In genomic region chr3:52754401-52754800, GRCm38 (mm10) we compare ENCODE assay signal across 15 mouse cellular contexts.
DNase-seq lines count a peak whose midpoint lies in the region; ATAC-seq lines count a peak whose summit lies in the region.
"Had no signal": no experiment of that assay in that cellular context is flagged by ENCODE, and none has a peak within 500 bp of the region (broad histone marks: within the 10 kb centered on the region; RNA-seq: fewer than 3 reads in every experiment).

No protein-coding gene starts in this region.

- no peak overlapping the region for H3K9ac ChIP-seq in liver, embryonic 13.5 days
- H3K9ac ChIP-seq: intestine, embryonic 15.5 days had no signal

- H3K4me1 ChIP-seq in liver, embryonic 13.5 days (replicated peaks) = peaks cover 4% of the 10 kb centered on the region; the same call in 1 of the 2 replicates

- peak; percentile 13 for DNase-seq in adrenal gland, postnatal 25 days
- no peak for DNase-seq in adrenal gland, adult 18-20 months (ENCODE audit: low spot score in 2 of 2)
- peak; percentile 44 to 48 for DNase-seq in B cell, adult 2 months
- peak; percentile 43 for DNase-seq in kidney, adult 9 months
- DNase-seq in liver, embryonic 13.5 days = no peak
- DNase-seq in cerebellum, postnatal 25 days = no peak
- no peak for DNase-seq in lung, postnatal 25 days (ENCODE audit: low spot score)
- no peak for DNase-seq in right cerebral cortex, postnatal 36 days (ENCODE audit: low spot score in 2 of 2)
- DNase-seq: cerebellum, adult 8-10 months; gastrocnemius, postnatal 36 days; lung, postnatal 14 days; thymus, postnatal 14 days had no signal

- no peaks in the 10 kb centered on the region for H3K27me3 ChIP-seq in liver, embryonic 13.5 days
- H3K27me3 ChIP-seq: intestine, embryonic 15.5 days had no signal

- H3K4me3 ChIP-seq in liver, embryonic 13.5 days (replicated peaks) = no peak overlapping the region
- H3K4me3 ChIP-seq: erythroblast, embryonic 14.5 days; intestine, embryonic 15.5 days; midbrain, embryonic 10.5 days had no signal

- WGBS in liver, embryonic 13.5 days (ENCODE audit: insufficient replicate concordance) = 68% methylated on average over 4 of the region's 4 CpGs

- no peak for ATAC-seq in liver, embryonic 13.5 days (ENCODE audit: low read depth)
- ATAC-seq: intestine, embryonic 15.5 days had no signal

- H3K36me3 ChIP-seq in liver, embryonic 13.5 days = no peaks in the 10 kb centered on the region
- H3K36me3 ChIP-seq: intestine, embryonic 15.5 days; midbrain, embryonic 10.5 days had no signal

- H3K9me3 ChIP-seq in liver, embryonic 13.5 days (replicated peaks) = no peaks in the 10 kb centered on the region
- H3K9me3 ChIP-seq: intestine, embryonic 15.5 days; midbrain, embryonic 10.5 days had no signal

- H3K4me2 ChIP-seq in liver, embryonic 13.5 days = 0 out of 2 replicates have a peak overlapping the region, but pooled peaks have one; percentile 8
- H3K4me2 ChIP-seq: intestine, embryonic 15.5 days had no signal

- H3K27ac ChIP-seq in liver, embryonic 13.5 days = no peak overlapping the region
- H3K27ac ChIP-seq: intestine, embryonic 15.5 days; midbrain, embryonic 10.5 days had no signal

Comparison
In these comparisons a context has a peak if more than half of its experiments do, and no peak if none do; other contexts are left out.
1. DNase-seq: peak in adrenal gland, postnatal 25 days (single experiment), B cell, adult 2 months (2 of 2) and kidney, adult 9 months (single experiment); none in adrenal gland, adult 18-20 months (0 of 2), liver, embryonic 13.5 days (single experiment), cerebellum, postnatal 25 days (0 of 2), lung, postnatal 25 days (single experiment) and right cerebral cortex, postnatal 36 days (0 of 2).